Mouse (Mus musculus) MEL (cell line): ENCODE measurements around the gene Zfp366. TPM values are rescaled to one million over a fixed set of nuclear protein-coding genes. Genes with fewer than 3 reads are reported as not detected.

Source experiments
- DNase-seq: peaks from one replicate; pipeline ENCODE4 v3.0.0; 2011; ENCODE audit warnings: low read depth, low spot score
- H3K27ac ChIP-seq: 2 replicates; pipeline ENCODE4 v1.5.1; 2012; ENCODE audit warnings: low read depth, mild to moderate bottlenecking, control low read depth, low read length, moderate library complexity; ENCODE audit not compliant: control insufficient read depth
- H3K27me3 ChIP-seq, 2 experiments: fragments of 150-350 bp in 1 of 2; sonication (generic) in 1 of 2; 2 replicates each; pipeline ENCODE4 v1.6.1; 2012; ENCODE audit warnings: low read length in 2 of 2, mild to moderate bottlenecking in 2 of 2, improper control_type of control experiment in 1 of 2, moderate library complexity in 1 of 2; ENCODE audit not compliant: insufficient read depth in 2 of 2, control insufficient read depth in 1 of 2
- H3K36me3 ChIP-seq, 2 experiments: 2 replicates each; pipeline ENCODE4 v1.6.1; 2012 to 2014; ENCODE audit warnings: low read length in 2 of 2, improper control_type of control experiment in 1 of 2, inconsistent platforms in 1 of 2, mild to moderate bottlenecking in 1 of 2; ENCODE audit not compliant: insufficient read depth in 2 of 2, control insufficient read depth in 1 of 2
- H3K4me1 ChIP-seq, 2 experiments: fragments of 150-350 bp in 1 of 2; sonication (generic) in 1 of 2; 2 replicates each; pipeline ENCODE4 v1.6.1; 2012; ENCODE audit warnings: low read length in 2 of 2, improper control_type of control experiment in 1 of 2, mild to moderate bottlenecking in 1 of 2; ENCODE audit not compliant: insufficient read depth in 2 of 2, control insufficient read depth in 1 of 2
- H3K4me3 ChIP-seq, 2 experiments: fragments of 150-350 bp in 1 of 2; sonication (generic) in 1 of 2; 2 replicates each; pipeline ENCODE4 v1.5.1; 2012; ENCODE audit warnings: low read depth in 2 of 2, low read length in 2 of 2, mild to moderate bottlenecking in 2 of 2, moderate library complexity in 2 of 2, control low read depth in 1 of 2, improper control_type of control experiment in 1 of 2; ENCODE audit not compliant: control insufficient read depth in 1 of 2, insufficient read depth in 1 of 2
- H3K79me2 ChIP-seq: 2 replicates; pipeline ENCODE4 v1.6.1; 2012; ENCODE audit warnings: mild to moderate bottlenecking, low read length, moderate library complexity; ENCODE audit not compliant: control insufficient read depth, poor library complexity, insufficient read depth
- H3K9ac ChIP-seq: 2 replicates; pipeline ENCODE4 v1.6.1; 2012; ENCODE audit warnings: low read depth, mild to moderate bottlenecking, control low read depth, low read length, moderate library complexity; ENCODE audit not compliant: control insufficient read depth, poor library complexity, severe bottlenecking
- H3K9me3 ChIP-seq: fragments of 150-350 bp; sonication (generic); replicated peaks from 2 replicates; pipeline ENCODE4 v1.6.1; 2012; ENCODE audit warnings: mild to moderate bottlenecking, low read length, improper control_type of control experiment, moderate library complexity; ENCODE audit not compliant: insufficient read depth
- BHLHE40 ChIP-seq: IDR thresholded peaks from 2 replicates; pipeline ENCODE4 v1.6.1; 2012; ENCODE audit warnings: low read depth, mild to moderate bottlenecking, inconsistent platforms, low read length, improper control_type of control experiment, borderline replicate concordance
- E2F4 ChIP-seq: IDR thresholded peaks from 2 replicates; pipeline ENCODE4 v1.6.1; 2011; ENCODE audit warnings: low read depth, low read length, improper control_type of control experiment, borderline replicate concordance
- HCFC1 ChIP-seq: IDR thresholded peaks from 2 replicates; pipeline ENCODE4 v1.6.1; 2012; ENCODE audit warnings: low read depth, mild to moderate bottlenecking, inconsistent platforms, low read length, improper control_type of control experiment, moderate library complexity
- KAT2A ChIP-seq: conservative IDR thresholded peaks from 2 replicates; pipeline ENCODE4 v1.6.1; 2012; ENCODE audit warnings: low read depth, low read length, improper control_type of control experiment, inconsistent platforms
- MAX ChIP-seq: IDR thresholded peaks from 2 replicates; pipeline ENCODE4 v1.6.1; 2011; ENCODE audit warnings: low read length, improper control_type of control experiment
- MAZ ChIP-seq: IDR thresholded peaks from 2 replicates; pipeline ENCODE4 v1.6.1; 2012; ENCODE audit warnings: low read depth, mild to moderate bottlenecking, inconsistent platforms, low read length, improper control_type of control experiment
- MYB ChIP-seq: IDR thresholded peaks from 2 replicates; pipeline ENCODE4 v1.6.1; 2011; ENCODE audit warnings: mild to moderate bottlenecking, low read depth, low read length, improper control_type of control experiment
- POLR2AphosphoS2 ChIP-seq: IDR thresholded peaks from 2 replicates; pipeline ENCODE4 v1.6.1; 2011; ENCODE audit warnings: low read length, improper control_type of control experiment
- RAD21 ChIP-seq: IDR thresholded peaks from 2 replicates; pipeline ENCODE4 v1.6.1; 2011; ENCODE audit warnings: mild to moderate bottlenecking, low read depth, low read length, improper control_type of control experiment
- SIN3A ChIP-seq: IDR thresholded peaks from 2 replicates; pipeline ENCODE4 v1.6.1; 2012; ENCODE audit warnings: low read length, improper control_type of control experiment, inconsistent platforms
- TBP ChIP-seq: IDR thresholded peaks from 2 replicates; pipeline ENCODE4 v1.8.0; 2011; ENCODE audit warnings: low read depth, low read length, improper control_type of control experiment
- USF1 ChIP-seq: IDR thresholded peaks from 2 replicates; pipeline ENCODE4 v1.6.1; 2014; ENCODE audit warnings: low read depth, mild to moderate bottlenecking, inconsistent platforms, low read length, improper control_type of control experiment, moderate library complexity
- ZNF384 ChIP-seq: IDR thresholded peaks from 2 replicates; pipeline ENCODE4 v1.6.1; 2012; ENCODE audit warnings: low read depth, mild to moderate bottlenecking, inconsistent platforms, low read length, improper control_type of control experiment
- polyA plus RNA-seq, 2 experiments: library from polyadenylated mRNA; stranded (reverse) in 1 of 2; unstranded in 1 of 2; fragments of >175 nt in 1 of 2; fragments of >200 nt in 1 of 2; gene quantifications; 2 replicates each; pipeline versions ENCODE4 v1.2.1 to v1.2.4; 2012; ENCODE audit warnings: low replicate concordance in 2 of 2, low read depth in 1 of 2; ENCODE audit not compliant: insufficient read length in 2 of 2, insufficient read depth in 1 of 2, missing spikeins in 1 of 2
- total RNA-seq: library from RNA; depleted of rRNA; stranded (reverse); fragments of 300-350 nt; gene quantifications from 2 replicates; pipeline ENCODE4 v1.2.3, GENCODE M21; 2012

The Zfp366 gene
- total and polyA plus RNA-seq, 3 experiments: not detected

GRCm38 (mm10) chr13:99164360-99164759 is 20.3 kb upstream of the Zfp366 start:
- no peaks in the 10 kb centered on the region for H3K9me3 ChIP-seq
- H3K27me3 ChIP-seq: no peaks in the 10 kb centered on the region
- H3K79me2 ChIP-seq: no peaks in the 10 kb centered on the region
- no peak overlapping the region for H3K27ac ChIP-seq
- TF ChIP-seq KAT2A (no peak), E2F4 (no peak), MYB (no peak), HCFC1 (no peak), MAX (no peak), TBP (no peak), BHLHE40 (no peak), USF1 (no peak), POLR2AphosphoS2 (no peak)
- DNase-seq: no peak
- no peak overlapping the region for H3K4me3 ChIP-seq
- H3K36me3 ChIP-seq: no peaks in the 10 kb centered on the region
- H3K4me1 ChIP-seq: no peaks in the 10 kb centered on the region
- no peak overlapping the region for H3K9ac ChIP-seq

GRCm38 (mm10) chr13:99169401-99169800 is 15.2 kb upstream of the Zfp366 start:
- DNase-seq: no peak
- H3K27me3 ChIP-seq: no peaks in the 10 kb centered on the region
- H3K4me1 ChIP-seq: no peaks in the 10 kb centered on the region
- no peak overlapping the region for H3K27ac ChIP-seq
- H3K79me2 ChIP-seq: no peaks in the 10 kb centered on the region
- no peak overlapping the region for H3K9ac ChIP-seq
- no peaks in the 10 kb centered on the region for H3K9me3 ChIP-seq
- no peak overlapping the region for H3K4me3 ChIP-seq
- TF ChIP-seq USF1 (no peak), MYB (no peak)
- TF ChIP-seq, all 39 proteins: peak for 0
- no peaks in the 10 kb centered on the region for H3K36me3 ChIP-seq

GRCm38 (mm10) chr13:99170337-99170736 is 14.3 kb upstream of the Zfp366 start:
- H3K9ac ChIP-seq: no peak overlapping the region
- no peak for TF ChIP-seq ZNF384
- no peak for TF ChIP-seq SIN3A
- TF ChIP-seq MAZ: no peak
- TF ChIP-seq RAD21: no peak

More at GRCm38 (mm10) chr13:99170337-99170736, 14.3 kb upstream of the Zfp366 start:
- Histone ChIP-seq H3K4me3 (no peak overlapping the region), H3K4me1 (no peaks in the 10 kb centered on the region), H3K36me3 (no peaks in the 10 kb centered on the region), H3K9me3 (no peaks in the 10 kb centered on the region), H3K27ac (no peak overlapping the region), H3K27me3 (no peaks in the 10 kb centered on the region), H3K79me2 (no peaks in the 10 kb centered on the region)
- DNase-seq: no peak
